Mouse (Mus musculus): ENCODE measurements around the gene Aldob. TPM values are rescaled to one million over a fixed set of nuclear protein-coding genes. Genes with fewer than 3 reads are reported as not detected.

Aldob gene
- polyA plus RNA-seq, 1 experiment from 2014 or later: 0.07 TPM

- 80% methylated on average over 2 of the region's 2 CpGs for WGBS
- H3K4me2 ChIP-seq (ENCODE audit: low read depth, severe bottlenecking): no peak overlapping the region
- ATAC-seq (ENCODE audit: insufficient number of reproducible peaks, low FRiP score, low TSS enrichment, low read depth) (no peak), DNase-seq (ENCODE audit: low spot score) (no peak)
- H3K36me3 ChIP-seq (ENCODE audit: control insufficient read depth, insufficient read depth, low read length): no peaks in the 10 kb centered on the region
- no peaks in the 10 kb centered on the region for H3K4me1 ChIP-seq (ENCODE audit: control insufficient read depth, insufficient read depth, low read length)
- no peak overlapping the region for H3K27ac ChIP-seq (replicated peaks; ENCODE audit: low read depth, low read length)
- no peaks in the 10 kb centered on the region for H3K27me3 ChIP-seq (ENCODE audit: control insufficient read depth, insufficient read depth, low read length)
- no peaks in the 10 kb centered on the region for H3K9me3 ChIP-seq (ENCODE audit: control insufficient read depth, low read length)
- no peak overlapping the region for H3K9ac ChIP-seq (ENCODE audit: low read length)
- H3K4me3 ChIP-seq (ENCODE audit: low read depth, low read length): no peak overlapping the region
These were observed 3.3 kb downstream of the Aldob start for GRCm38 (mm10) chr4:49546026-49546425.

GRCm38 (mm10) chr4:49540966-49541365 is 8.4 kb downstream of the Aldob start:
- H3K27ac ChIP-seq (replicated peaks; ENCODE audit: low read depth, low read length): no peak overlapping the region

GRCm38 (mm10) chr4:49539665-49540064 is 9.7 kb downstream of the Aldob start:
- Histone ChIP-seq H3K36me3 (ENCODE audit: control insufficient read depth, insufficient read depth, low read length) (no peaks in the 10 kb centered on the region), H3K9me3 (ENCODE audit: control insufficient read depth, low read length) (no peaks in the 10 kb centered on the region), H3K9ac (ENCODE audit: low read length) (no peak overlapping the region), H3K27me3 (ENCODE audit: control insufficient read depth, insufficient read depth, low read length) (no peaks in the 10 kb centered on the region), H3K4me1 (ENCODE audit: control insufficient read depth, insufficient read depth, low read length) (no peaks in the 10 kb centered on the region), H3K27ac (replicated peaks; ENCODE audit: low read depth, low read length) (no peak overlapping the region), H3K4me2 (ENCODE audit: low read depth, severe bottlenecking) (no peak overlapping the region), H3K4me3 (ENCODE audit: low read depth, low read length) (no peak overlapping the region)
- 84% methylated on average over 6 of the region's 6 CpGs for WGBS
- ATAC-seq (ENCODE audit: insufficient number of reproducible peaks, low FRiP score, low TSS enrichment, low read depth) (no peak), DNase-seq (ENCODE audit: low spot score) (no peak)

More at GRCm38 (mm10) chr4:49540966-49541365, 8.4 kb downstream of the Aldob start:
- H3K4me3 ChIP-seq (ENCODE audit: low read depth, low read length): no peak overlapping the region
- ATAC-seq (ENCODE audit: insufficient number of reproducible peaks, low FRiP score, low TSS enrichment, low read depth) (no peak), DNase-seq (ENCODE audit: low spot score) (no peak)
- H3K4me1 ChIP-seq (ENCODE audit: control insufficient read depth, insufficient read depth, low read length): no peaks in the 10 kb centered on the region
- H3K4me2 ChIP-seq (ENCODE audit: low read depth, severe bottlenecking): no peak overlapping the region
- H3K9ac ChIP-seq (ENCODE audit: low read length): no peak overlapping the region
- H3K9me3 ChIP-seq (ENCODE audit: control insufficient read depth, low read length): no peaks in the 10 kb centered on the region
- H3K27me3 ChIP-seq (ENCODE audit: control insufficient read depth, insufficient read depth, low read length): no peaks in the 10 kb centered on the region
- no peaks in the 10 kb centered on the region for H3K36me3 ChIP-seq (ENCODE audit: control insufficient read depth, insufficient read depth, low read length)
- 80% methylated on average over 3 of the region's 3 CpGs for WGBS

- 94% methylated on average over 4 of the region's 4 CpGs for WGBS
- H3K4me2 ChIP-seq (ENCODE audit: low read depth, severe bottlenecking): no peak overlapping the region
- H3K9ac ChIP-seq (ENCODE audit: low read length): no peak overlapping the region
- no peak overlapping the region for H3K27ac ChIP-seq (replicated peaks; ENCODE audit: low read depth, low read length)
- H3K36me3 ChIP-seq (ENCODE audit: control insufficient read depth, insufficient read depth, low read length): no peaks in the 10 kb centered on the region
- no peaks in the 10 kb centered on the region for H3K9me3 ChIP-seq (ENCODE audit: control insufficient read depth, low read length)
- no peak for ATAC-seq (ENCODE audit: insufficient number of reproducible peaks, low FRiP score, low TSS enrichment, low read depth)
- H3K27me3 ChIP-seq (ENCODE audit: control insufficient read depth, insufficient read depth, low read length): no peaks in the 10 kb centered on the region
- DNase-seq (ENCODE audit: low spot score): no peak
- H3K4me1 ChIP-seq (ENCODE audit: control insufficient read depth, insufficient read depth, low read length): no peaks in the 10 kb centered on the region
- no peak overlapping the region for H3K4me3 ChIP-seq (ENCODE audit: low read depth, low read length)
These were observed 12.7 kb downstream of the Aldob start for GRCm38 (mm10) chr4:49536671-49537070.

GRCm38 (mm10) chr4:49535675-49536294 is 13.6 kb downstream of the Aldob start:
- Histone ChIP-seq H3K36me3 (ENCODE audit: control insufficient read depth, insufficient read depth, low read length) (no peaks in the 10 kb centered on the region; the same call in 1 of the 2 replicates), H3K4me3 (ENCODE audit: low read depth, low read length) (no peak overlapping the region), H3K27ac (replicated peaks; ENCODE audit: low read depth, low read length) (no peak overlapping the region), H3K4me2 (ENCODE audit: low read depth, severe bottlenecking) (no peak overlapping the region), H3K4me1 (ENCODE audit: control insufficient read depth, insufficient read depth, low read length) (no peaks in the 10 kb centered on the region), H3K9ac (ENCODE audit: low read length) (no peak overlapping the region), H3K27me3 (ENCODE audit: control insufficient read depth, insufficient read depth, low read length) (no peaks in the 10 kb centered on the region), H3K9me3 (ENCODE audit: control insufficient read depth, low read length) (no peaks in the 10 kb centered on the region)
- WGBS: 92% methylated on average over 4 of the region's 4 CpGs
- no peak for ATAC-seq (ENCODE audit: insufficient number of reproducible peaks, low FRiP score, low TSS enrichment, low read depth)
- no peak for DNase-seq (ENCODE audit: low spot score)

GRCm38 (mm10) chr4:49535036-49535435 is 14.3 kb downstream of the Aldob start:
- no peaks in the 10 kb centered on the region for H3K4me1 ChIP-seq (ENCODE audit: control insufficient read depth, insufficient read depth, low read length)
- H3K36me3 ChIP-seq (ENCODE audit: control insufficient read depth, insufficient read depth, low read length): peaks cover 4% of the 10 kb centered on the region
- DNase-seq (ENCODE audit: low spot score) (no peak), ATAC-seq (ENCODE audit: insufficient number of reproducible peaks, low FRiP score, low TSS enrichment, low read depth) (no peak)
- no peak overlapping the region for H3K9ac ChIP-seq (ENCODE audit: low read length)
- H3K27me3 ChIP-seq (ENCODE audit: control insufficient read depth, insufficient read depth, low read length): no peaks in the 10 kb centered on the region
- no peak overlapping the region for H3K27ac ChIP-seq (replicated peaks; ENCODE audit: low read depth, low read length)
- H3K9me3 ChIP-seq (ENCODE audit: control insufficient read depth, low read length): no peaks in the 10 kb centered on the region
- no peak overlapping the region for H3K4me2 ChIP-seq (ENCODE audit: low read depth, severe bottlenecking)
- WGBS: 86% methylated on average over 3 of the region's 3 CpGs
- H3K4me3 ChIP-seq (ENCODE audit: low read depth, low read length): no peak overlapping the region

GRCm38 (mm10) chr4:49522576-49522975 is 26.8 kb downstream of the Aldob start:
- DNase-seq (ENCODE audit: low spot score) (no peak), ATAC-seq (ENCODE audit: insufficient number of reproducible peaks, low FRiP score, low TSS enrichment, low read depth) (no peak)
- no peaks in the 10 kb centered on the region for H3K27me3 ChIP-seq (ENCODE audit: control insufficient read depth, insufficient read depth, low read length)
- 89% methylated on average over 9 of the region's 9 CpGs for WGBS
- H3K4me2 ChIP-seq (ENCODE audit: low read depth, severe bottlenecking): no peak overlapping the region
- H3K4me3 ChIP-seq (ENCODE audit: low read depth, low read length): no peak overlapping the region
- H3K4me1 ChIP-seq (ENCODE audit: control insufficient read depth, insufficient read depth, low read length): no peaks in the 10 kb centered on the region
- H3K36me3 ChIP-seq (ENCODE audit: control insufficient read depth, insufficient read depth, low read length): no peaks in the 10 kb centered on the region
- H3K9me3 ChIP-seq (ENCODE audit: control insufficient read depth, low read length): no peaks in the 10 kb centered on the region
- no peak overlapping the region for H3K9ac ChIP-seq (ENCODE audit: low read length)
- no peak overlapping the region for H3K27ac ChIP-seq (replicated peaks; ENCODE audit: low read depth, low read length)

GRCm38 (mm10) chr4:49521346-49521745 is 28.0 kb downstream of the Aldob start:
- no peaks in the 10 kb centered on the region for H3K27me3 ChIP-seq (ENCODE audit: control insufficient read depth, insufficient read depth, low read length)
- DNase-seq (ENCODE audit: low spot score): no peak
- peak overlapping the region; percentile 65 for H3K4me3 ChIP-seq (ENCODE audit: low read depth, low read length)
- H3K27ac ChIP-seq (replicated peaks; ENCODE audit: low read depth, low read length): no peak overlapping the region
- H3K4me1 ChIP-seq (ENCODE audit: control insufficient read depth, insufficient read depth, low read length): no peaks in the 10 kb centered on the region
- peak overlapping the region; percentile 51 for H3K4me2 ChIP-seq (ENCODE audit: low read depth, severe bottlenecking)
- ATAC-seq (ENCODE audit: insufficient number of reproducible peaks, low FRiP score, low TSS enrichment, low read depth): peak; percentile 74
- under 1% methylated on average over 17 of the region's 17 CpGs for WGBS
- H3K9me3 ChIP-seq (ENCODE audit: control insufficient read depth, low read length): no peaks in the 10 kb centered on the region
- H3K36me3 ChIP-seq (ENCODE audit: control insufficient read depth, insufficient read depth, low read length): no peaks in the 10 kb centered on the region
- peak overlapping the region; percentile 64 for H3K9ac ChIP-seq (ENCODE audit: low read length)

All from limb, embryonic 11.5 days (tissue).